Mouse (Mus musculus): Measurements from ENCODE around the gene Hepacam. TPM values are rescaled to one million over a fixed set of nuclear protein-coding genes. Genes with fewer than 3 reads are reported as not detected.

Hepacam gene
- total RNA-seq, 1 experiment, result 0.36 TPM

DNA sequence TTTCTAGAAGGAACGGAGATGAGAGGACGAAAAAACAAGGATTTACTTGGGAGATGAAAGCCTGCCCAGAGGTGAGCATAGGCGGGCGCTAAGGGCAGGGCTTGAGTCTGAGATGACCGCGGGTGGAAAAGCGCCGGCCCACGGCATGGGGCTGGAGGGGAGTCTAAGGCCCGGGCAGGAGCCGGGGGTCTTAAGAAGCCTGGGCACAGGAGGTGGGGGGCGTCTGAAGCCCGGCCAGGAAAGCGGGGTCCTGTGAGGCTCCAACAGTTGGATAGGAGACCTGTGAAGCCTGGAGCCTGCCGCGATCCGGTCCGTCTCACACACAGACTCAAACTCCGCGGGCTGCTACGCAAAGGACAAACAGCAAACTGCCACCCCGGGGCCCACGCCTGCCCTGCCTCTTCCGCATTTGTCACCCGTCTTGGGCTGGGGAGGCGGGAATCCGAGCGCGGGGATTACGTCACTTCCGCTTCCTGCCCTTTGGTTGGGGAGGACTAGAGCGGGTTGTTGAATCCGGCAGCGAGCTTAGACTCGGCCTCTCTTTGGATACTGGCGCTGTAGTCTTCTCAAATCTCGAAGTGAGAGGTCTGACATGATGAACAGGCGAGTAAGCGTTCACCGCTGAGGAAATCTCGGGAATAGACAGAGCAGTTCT lies 19.0 kb upstream of the Hepacam start, which contains the start of gene Ccdc15:
Gene Ccdc15, minus strand, starts transcription at position 445 of the 655 bp plus-strand sequence.
- DNase-seq (ENCODE audit: low read depth, low spot score), result peak; percentile 97
- in situ Hi-C loops (cut with MboI; ENCODE audit: low sequenced_read_pairs in 2 of 2, unreplicated experiment in 2 of 2), result no loop called here
- Histone ChIP-seq H3K9ac (ENCODE audit: insufficient read depth, low read depth, low read length, poor library complexity, severe bottlenecking) (peak within 1 kb of the TSS; percentile 90), H3K4me3 (ENCODE audit: insufficient read depth in 1 of 2, low read depth in 1 of 2, low read length in 2 of 2, poor library complexity in 1 of 2, severe bottlenecking in 1 of 2) (peak within 1 kb of the TSS; percentile 80 to 85), H3K27ac (ENCODE audit: insufficient read depth, low read depth, low read length, poor library complexity, severe bottlenecking) (peak within 1 kb of the TSS; percentile 71), H3K4me1 (ENCODE audit: control insufficient read depth in 2 of 2, insufficient read depth in 2 of 2, low read length in 2 of 2, poor library complexity in 1 of 2) (no peaks in the 10 kb centered on the region), H3K9me3 (ENCODE audit: control insufficient read depth, insufficient read depth, low read depth, low read length) (no peaks in the 10 kb centered on the region), H3K36me3 (ENCODE audit: control insufficient read depth, insufficient read depth, low read length, poor library complexity, severe bottlenecking) (peaks cover 2% of the 10 kb centered on the region; the same call in 1 of the 2 replicates)
- peak; percentile 68; the same call in 1 of the 2 replicates for TF ChIP-seq HCFC1 (IDR thresholded peaks at IDR 0.05; ENCODE audit: borderline replicate concordance, insufficient read depth, low read length)
- TF ChIP-seq MAFK (IDR thresholded peaks at IDR 0.05; ENCODE audit: insufficient read depth, low read depth, low read length), result no peak

DNA sequence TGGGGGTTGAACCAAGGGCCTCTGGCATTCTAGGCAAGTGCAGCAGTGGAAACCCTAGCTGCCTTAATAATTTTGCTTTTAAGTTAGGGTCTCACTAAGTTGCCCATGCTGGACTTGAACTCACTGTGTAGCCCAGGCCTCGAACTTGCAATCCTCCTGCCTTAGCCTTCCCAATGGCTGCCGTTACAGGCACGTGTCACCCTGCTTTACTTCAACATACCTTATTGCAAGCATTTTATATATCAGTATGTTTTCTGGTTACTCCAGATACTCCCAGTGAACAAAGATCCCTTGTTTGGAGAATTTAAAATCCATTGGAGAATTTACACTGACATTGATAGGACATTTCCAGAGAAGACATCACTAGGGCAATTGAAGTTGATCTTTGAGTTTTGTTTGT lies 18.1 kb upstream of the Hepacam start:
- in situ Hi-C loops (cut with MboI; ENCODE audit: low sequenced_read_pairs in 2 of 2, unreplicated experiment in 2 of 2), result no loop called here
- no peak overlapping the region for H3K27ac ChIP-seq (ENCODE audit: insufficient read depth, low read depth, low read length, poor library complexity, severe bottlenecking)
- no peaks in the 10 kb centered on the region for H3K4me1 ChIP-seq (ENCODE audit: control insufficient read depth in 2 of 2, insufficient read depth in 2 of 2, low read length in 2 of 2, poor library complexity in 1 of 2)
- H3K4me3 ChIP-seq (ENCODE audit: insufficient read depth in 1 of 2, low read depth in 1 of 2, low read length in 2 of 2, poor library complexity in 1 of 2, severe bottlenecking in 1 of 2), result peak overlapping the region; percentile 80 to 85
- TF ChIP-seq ZC3H11A (IDR thresholded peaks at IDR 0.05; ENCODE audit: borderline replicate concordance, low read depth, low read length), result no peak
- no peak for TF ChIP-seq ZNF384 (IDR thresholded peaks at IDR 0.05; ENCODE audit: low read depth, low read length)
- TF ChIP-seq CHD2 (IDR thresholded peaks at IDR 0.05; ENCODE audit: low read depth, low read length), result no peak
- no peak for TF ChIP-seq HCFC1 (IDR thresholded peaks at IDR 0.05; ENCODE audit: borderline replicate concordance, insufficient read depth, low read length)
- no peak for TF ChIP-seq MAFK (IDR thresholded peaks at IDR 0.05; ENCODE audit: insufficient read depth, low read depth, low read length)
- H3K9me3 ChIP-seq (ENCODE audit: control insufficient read depth, insufficient read depth, low read depth, low read length), result no peaks in the 10 kb centered on the region
- peak overlapping the region; percentile 90; the same call in 1 of the 2 replicates for H3K9ac ChIP-seq (ENCODE audit: insufficient read depth, low read depth, low read length, poor library complexity, severe bottlenecking)
- DNase-seq (ENCODE audit: low read depth, low spot score), result no peak
- H3K36me3 ChIP-seq (ENCODE audit: control insufficient read depth, insufficient read depth, low read length, poor library complexity, severe bottlenecking), result no peaks in the 10 kb centered on the region

DNA sequence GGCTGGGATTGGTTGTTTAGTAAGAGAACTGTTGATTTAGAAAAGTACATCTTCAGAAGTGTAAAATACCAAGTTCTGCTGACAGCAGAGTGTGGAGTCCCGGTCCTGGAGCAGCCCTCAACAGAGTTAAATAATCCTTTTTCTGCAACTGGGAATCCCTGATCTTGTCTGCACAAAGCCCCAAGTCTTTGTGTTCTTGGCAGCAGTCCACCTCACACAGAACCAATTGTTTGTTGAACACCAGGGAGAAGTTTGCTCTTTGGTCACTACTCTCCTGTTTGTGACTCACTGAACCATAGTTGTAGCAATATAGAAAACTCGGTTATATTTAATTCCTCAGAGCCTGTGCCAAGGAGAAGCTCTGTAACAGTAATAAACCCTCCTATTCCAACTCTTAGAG lies 15.9 kb upstream of the Hepacam start:
- DNase-seq (ENCODE audit: low read depth, low spot score), result no peak
- Histone ChIP-seq H3K9ac (ENCODE audit: insufficient read depth, low read depth, low read length, poor library complexity, severe bottlenecking) (no peak overlapping the region), H3K27ac (ENCODE audit: insufficient read depth, low read depth, low read length, poor library complexity, severe bottlenecking) (no peak overlapping the region), H3K9me3 (ENCODE audit: control insufficient read depth, insufficient read depth, low read depth, low read length) (no peaks in the 10 kb centered on the region), H3K4me1 (ENCODE audit: control insufficient read depth in 2 of 2, insufficient read depth in 2 of 2, low read length in 2 of 2, poor library complexity in 1 of 2) (no peaks in the 10 kb centered on the region), H3K36me3 (ENCODE audit: control insufficient read depth, insufficient read depth, low read length, poor library complexity, severe bottlenecking) (no peaks in the 10 kb centered on the region), H3K4me3 (ENCODE audit: insufficient read depth in 1 of 2, low read depth in 1 of 2, low read length in 2 of 2, poor library complexity in 1 of 2, severe bottlenecking in 1 of 2) (no peak overlapping the region)
- TF ChIP-seq ZNF384 (IDR thresholded peaks at IDR 0.05; ENCODE audit: low read depth, low read length) (no peak), ZC3H11A (IDR thresholded peaks at IDR 0.05; ENCODE audit: borderline replicate concordance, low read depth, low read length) (no peak), MAFK (IDR thresholded peaks at IDR 0.05; ENCODE audit: insufficient read depth, low read depth, low read length) (no peak), HCFC1 (IDR thresholded peaks at IDR 0.05; ENCODE audit: borderline replicate concordance, insufficient read depth, low read length) (no peak), CHD2 (IDR thresholded peaks at IDR 0.05; ENCODE audit: low read depth, low read length) (no peak)
- in situ Hi-C loops (cut with MboI; ENCODE audit: low sequenced_read_pairs in 2 of 2, unreplicated experiment in 2 of 2), result no loop called here

DNA sequence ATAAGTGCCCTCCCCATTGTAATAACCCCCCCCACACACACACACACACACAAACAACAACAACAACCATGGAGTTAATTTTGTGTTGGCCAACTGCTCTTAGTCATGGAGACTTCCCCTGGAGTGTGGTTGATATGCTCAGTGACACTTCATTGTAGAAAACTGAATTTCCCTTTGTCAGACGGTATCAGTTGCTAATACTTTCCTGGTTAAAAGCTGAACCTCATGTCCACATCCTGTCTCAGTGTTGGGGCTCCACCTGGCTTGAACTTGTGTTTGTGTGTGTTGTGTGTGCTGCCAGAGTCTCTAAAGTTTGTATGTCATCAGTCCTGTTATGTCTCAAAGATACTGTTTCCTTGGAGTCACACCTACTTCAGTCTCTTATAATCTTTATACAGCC lies 12.7 kb upstream of the Hepacam start:
- no peak overlapping the region for H3K9ac ChIP-seq (ENCODE audit: insufficient read depth, low read depth, low read length, poor library complexity, severe bottlenecking)
- TF ChIP-seq HCFC1 (IDR thresholded peaks at IDR 0.05; ENCODE audit: borderline replicate concordance, insufficient read depth, low read length) (no peak), ZC3H11A (IDR thresholded peaks at IDR 0.05; ENCODE audit: borderline replicate concordance, low read depth, low read length) (no peak), MAFK (IDR thresholded peaks at IDR 0.05; ENCODE audit: insufficient read depth, low read depth, low read length) (no peak), CHD2 (IDR thresholded peaks at IDR 0.05; ENCODE audit: low read depth, low read length) (no peak), ZNF384 (IDR thresholded peaks at IDR 0.05; ENCODE audit: low read depth, low read length) (no peak)
- H3K4me1 ChIP-seq (ENCODE audit: control insufficient read depth in 2 of 2, insufficient read depth in 2 of 2, low read length in 2 of 2, poor library complexity in 1 of 2), result peaks cover 0 to 2% of the 10 kb centered on the region in 2 experiments; a peak in 1 of 4 replicates
- in situ Hi-C loops (cut with MboI; ENCODE audit: low sequenced_read_pairs in 2 of 2, unreplicated experiment in 2 of 2), result no loop called here
- no peaks in the 10 kb centered on the region for H3K36me3 ChIP-seq (ENCODE audit: control insufficient read depth, insufficient read depth, low read length, poor library complexity, severe bottlenecking)
- no peak for DNase-seq (ENCODE audit: low read depth, low spot score)
- no peak overlapping the region for H3K27ac ChIP-seq (ENCODE audit: insufficient read depth, low read depth, low read length, poor library complexity, severe bottlenecking)
- no peaks in the 10 kb centered on the region for H3K9me3 ChIP-seq (ENCODE audit: control insufficient read depth, insufficient read depth, low read depth, low read length)
- no peak overlapping the region for H3K4me3 ChIP-seq (ENCODE audit: insufficient read depth in 1 of 2, low read depth in 1 of 2, low read length in 2 of 2, poor library complexity in 1 of 2, severe bottlenecking in 1 of 2)
